Mouse (Mus musculus): ENCODE results near the gene Klhl22. TPM values are rescaled to one million over a fixed set of nuclear protein-coding genes. Genes with fewer than 3 reads are reported as not detected.

The Klhl22 gene
- polyA plus RNA-seq, 1 experiment = 107 TPM

DNA sequence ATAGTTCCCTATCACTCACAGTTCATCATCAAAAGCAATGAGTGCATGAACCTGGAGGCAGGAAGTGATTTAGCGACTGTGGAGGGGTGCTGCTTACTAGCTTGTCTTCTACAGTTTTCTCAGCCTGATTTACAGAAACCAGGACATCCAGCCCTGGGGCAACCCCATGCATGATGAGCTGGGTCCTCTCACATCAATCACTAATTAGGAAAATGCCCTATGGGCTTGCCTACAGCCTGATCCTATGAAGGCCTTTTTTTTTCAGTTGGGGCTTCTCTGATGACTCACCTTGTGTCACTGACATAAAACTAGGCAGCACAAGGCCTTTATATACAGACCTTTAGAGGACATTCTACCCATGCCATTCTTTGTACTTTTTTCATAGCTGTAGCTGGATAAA, 20.3 kb downstream of the Klhl22 start:
- no peaks in the 10 kb centered on the region for H3K27me3 ChIP-seq (ENCODE audit: control insufficient read depth, insufficient read depth, insufficient read length)
- H3K36me3 ChIP-seq (ENCODE audit: control insufficient read depth, insufficient read depth) = peaks cover 8% of the 10 kb centered on the region
- no peak for TF ChIP-seq TCF3 (IDR thresholded peaks at IDR 0.05; ENCODE audit: insufficient read length, low read depth)
- TF ChIP-seq E2F4 (IDR thresholded peaks at IDR 0.05; ENCODE audit: insufficient read depth) = no peak
- no peak for TF ChIP-seq TCF12 (IDR thresholded peaks at IDR 0.05; ENCODE audit: insufficient read depth, poor library complexity, severe bottlenecking)
- TF ChIP-seq REST (IDR thresholded peaks at IDR 0.05; ENCODE audit: insufficient read depth, insufficient read length) = no peak
- TF ChIP-seq MAX (IDR thresholded peaks at IDR 0.05; ENCODE audit: low read depth) = no peak
- no peak for TF ChIP-seq MYOD1 (IDR thresholded peaks at IDR 0.05; ENCODE audit: control insufficient read depth in 1 of 3, insufficient read length in 2 of 3, low read depth in 2 of 3)
- no peak for TF ChIP-seq USF1 (IDR thresholded peaks at IDR 0.05; ENCODE audit: low read depth)
- TF ChIP-seq CEBPB (IDR thresholded peaks at IDR 0.05; ENCODE audit: insufficient read depth, poor library complexity, severe bottlenecking) = no peak
- no peak for TF ChIP-seq POLR2A (IDR thresholded peaks at IDR 0.05; ENCODE audit: insufficient read length, low read depth)
- TF ChIP-seq MYOG (IDR thresholded peaks at IDR 0.05; ENCODE audit: control insufficient read depth in 1 of 3, insufficient read depth in 1 of 3, insufficient read length in 2 of 3, low read depth in 2 of 3) = no peak
- TF ChIP-seq POLR2AphosphoS2 (IDR thresholded peaks at IDR 0.05; ENCODE audit: insufficient read length, low read depth) = no peak
- H3K4me3 ChIP-seq = no peak overlapping the region
- no peak overlapping the region for H3ac ChIP-seq (ENCODE audit: control insufficient read depth, insufficient read length)
- H3K4me2 ChIP-seq (ENCODE audit: low read depth) = no peak overlapping the region
- peaks cover 4% of the 10 kb centered on the region for H3K79me2 ChIP-seq (ENCODE audit: control insufficient read depth, insufficient read depth)

DNA sequence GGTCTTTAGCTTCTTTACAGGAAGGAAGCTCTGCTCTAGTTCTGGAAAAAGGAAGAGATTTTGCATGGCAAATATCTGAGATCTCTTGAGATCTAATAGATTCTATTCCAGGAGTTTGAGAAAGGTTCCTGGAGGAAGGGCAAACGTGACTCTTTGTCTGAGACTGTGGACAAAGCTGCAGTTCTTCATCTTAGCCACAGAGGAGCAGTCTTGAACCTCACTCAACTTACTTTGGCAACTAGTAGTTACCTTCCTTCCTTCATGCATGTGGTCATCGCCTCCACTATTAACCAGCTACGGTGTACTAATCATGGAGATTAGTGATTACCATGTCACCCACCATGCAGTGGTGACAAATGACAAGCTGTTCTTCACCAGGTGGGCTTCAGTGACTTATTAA, 25.9 kb downstream of the Klhl22 start:
- Histone ChIP-seq H3K4me2 (ENCODE audit: low read depth) (no peak overlapping the region), H3K4me3 (no peak overlapping the region), H3ac (ENCODE audit: control insufficient read depth, insufficient read length) (no peak overlapping the region), H3K27me3 (ENCODE audit: control insufficient read depth, insufficient read depth, insufficient read length) (no peaks in the 10 kb centered on the region), H3K79me2 (ENCODE audit: control insufficient read depth, insufficient read depth) (no peaks in the 10 kb centered on the region), H3K36me3 (ENCODE audit: control insufficient read depth, insufficient read depth) (peaks cover 25% of the 10 kb centered on the region)
- no peak for TF ChIP-seq CEBPB (IDR thresholded peaks at IDR 0.05; ENCODE audit: insufficient read depth, poor library complexity, severe bottlenecking)
- TF ChIP-seq MAX (IDR thresholded peaks at IDR 0.05; ENCODE audit: low read depth) = no peak
- no peak for TF ChIP-seq SRF (IDR thresholded peaks at IDR 0.05; ENCODE audit: control insufficient read depth, insufficient read length, low read depth)
- no peak for TF ChIP-seq MYOG (IDR thresholded peaks at IDR 0.05; ENCODE audit: control insufficient read depth in 1 of 3, insufficient read depth in 1 of 3, insufficient read length in 2 of 3, low read depth in 2 of 3)
- no peak for TF ChIP-seq TCF3 (IDR thresholded peaks at IDR 0.05; ENCODE audit: insufficient read length, low read depth)
- no peak for TF ChIP-seq E2F4 (IDR thresholded peaks at IDR 0.05; ENCODE audit: insufficient read depth)
- TF ChIP-seq POLR2A (IDR thresholded peaks at IDR 0.05; ENCODE audit: insufficient read length, low read depth) = no peak
- TF ChIP-seq REST (IDR thresholded peaks at IDR 0.05; ENCODE audit: insufficient read depth, insufficient read length) = no peak
- TF ChIP-seq TCF12 (IDR thresholded peaks at IDR 0.05; ENCODE audit: insufficient read depth, poor library complexity, severe bottlenecking) = no peak
- TF ChIP-seq MYOD1 (IDR thresholded peaks at IDR 0.05; ENCODE audit: control insufficient read depth in 1 of 3, insufficient read length in 2 of 3, low read depth in 2 of 3) = no peak
- no peak for TF ChIP-seq USF1 (IDR thresholded peaks at IDR 0.05; ENCODE audit: low read depth)
- no peak for TF ChIP-seq POLR2AphosphoS2 (IDR thresholded peaks at IDR 0.05; ENCODE audit: insufficient read length, low read depth)

DNA sequence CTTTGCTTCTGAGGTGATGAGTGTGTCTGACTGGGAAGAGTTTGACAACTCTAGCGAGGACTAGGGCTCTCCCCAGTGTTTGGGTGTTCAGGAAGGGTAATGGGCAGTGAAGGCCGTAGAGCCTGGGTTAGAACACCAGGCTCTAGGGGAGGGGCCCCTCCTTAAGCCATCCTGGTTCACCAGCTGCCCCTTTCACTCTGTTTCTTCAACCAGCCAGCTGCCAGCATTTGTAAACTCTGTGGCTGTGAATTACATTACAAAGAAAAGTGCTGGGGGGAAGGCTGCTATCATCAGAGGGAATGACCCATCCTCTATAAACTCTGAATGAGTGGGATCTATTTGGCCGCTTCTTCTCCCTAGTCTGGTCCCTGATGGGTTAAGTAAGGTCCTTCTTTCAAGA, 33.3 kb downstream of the Klhl22 start:
- Histone ChIP-seq H3K4me3 (no peak overlapping the region), H3ac (ENCODE audit: control insufficient read depth, insufficient read length) (no peak overlapping the region), H3K27me3 (ENCODE audit: control insufficient read depth, insufficient read depth, insufficient read length) (no peaks in the 10 kb centered on the region), H3K4me2 (ENCODE audit: low read depth) (no peak overlapping the region), H3K36me3 (ENCODE audit: control insufficient read depth, insufficient read depth) (peaks cover 20% of the 10 kb centered on the region), H3K79me2 (ENCODE audit: control insufficient read depth, insufficient read depth) (no peaks in the 10 kb centered on the region)
- TF ChIP-seq POLR2AphosphoS2 (IDR thresholded peaks at IDR 0.05; ENCODE audit: insufficient read length, low read depth) (no peak), TCF12 (IDR thresholded peaks at IDR 0.05; ENCODE audit: insufficient read depth, poor library complexity, severe bottlenecking) (no peak), POLR2A (IDR thresholded peaks at IDR 0.05; ENCODE audit: insufficient read length, low read depth) (no peak), MYOD1 (IDR thresholded peaks at IDR 0.05; ENCODE audit: control insufficient read depth in 1 of 3, insufficient read length in 2 of 3, low read depth in 2 of 3) (peak; percentile 12 to 71 (median 64)), USF1 (IDR thresholded peaks at IDR 0.05; ENCODE audit: low read depth) (no peak), E2F4 (IDR thresholded peaks at IDR 0.05; ENCODE audit: insufficient read depth) (no peak), REST (IDR thresholded peaks at IDR 0.05; ENCODE audit: insufficient read depth, insufficient read length) (no peak)

DNA sequence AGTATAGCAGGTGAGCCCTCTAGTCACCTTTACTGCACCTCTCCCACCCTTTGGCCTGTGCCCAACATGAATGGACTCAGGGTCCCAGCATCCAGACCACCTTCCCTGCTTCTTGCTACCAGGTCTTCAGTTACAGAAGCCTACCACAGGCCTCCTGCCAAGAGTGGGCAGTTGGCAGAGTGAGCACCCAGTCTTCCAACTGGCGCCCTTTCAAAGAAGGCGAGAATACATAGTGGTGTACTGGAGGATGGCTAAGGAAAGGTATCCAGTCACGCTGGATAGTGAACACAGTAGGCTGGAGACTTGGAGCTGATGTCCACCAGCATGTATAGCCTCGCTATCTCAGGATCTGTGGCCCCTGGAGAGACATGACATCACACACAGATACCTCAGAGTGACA, 34.6 kb downstream of the Klhl22 start:
- Histone ChIP-seq H3K79me2 (ENCODE audit: control insufficient read depth, insufficient read depth) (peaks cover 5% of the 10 kb centered on the region), H3K4me2 (ENCODE audit: low read depth) (no peak overlapping the region), H3K27me3 (ENCODE audit: control insufficient read depth, insufficient read depth, insufficient read length) (no peaks in the 10 kb centered on the region), H3K36me3 (ENCODE audit: control insufficient read depth, insufficient read depth) (peaks cover 8% of the 10 kb centered on the region), H3ac (ENCODE audit: control insufficient read depth, insufficient read length) (no peak overlapping the region), H3K4me3 (no peak overlapping the region)
- TF ChIP-seq TCF3 (IDR thresholded peaks at IDR 0.05; ENCODE audit: insufficient read length, low read depth) = no peak
- TF ChIP-seq TCF12 (IDR thresholded peaks at IDR 0.05; ENCODE audit: insufficient read depth, poor library complexity, severe bottlenecking) = no peak
- TF ChIP-seq REST (IDR thresholded peaks at IDR 0.05; ENCODE audit: insufficient read depth, insufficient read length) = no peak
- no peak for TF ChIP-seq CEBPB (IDR thresholded peaks at IDR 0.05; ENCODE audit: insufficient read depth, poor library complexity, severe bottlenecking)
- TF ChIP-seq MYOG (IDR thresholded peaks at IDR 0.05; ENCODE audit: control insufficient read depth in 1 of 3, insufficient read depth in 1 of 3, insufficient read length in 2 of 3, low read depth in 2 of 3) = no peak
- TF ChIP-seq USF1 (IDR thresholded peaks at IDR 0.05; ENCODE audit: low read depth) = no peak
- no peak for TF ChIP-seq SRF (IDR thresholded peaks at IDR 0.05; ENCODE audit: control insufficient read depth, insufficient read length, low read depth)
- TF ChIP-seq E2F4 (IDR thresholded peaks at IDR 0.05; ENCODE audit: insufficient read depth) = no peak
- TF ChIP-seq POLR2A (IDR thresholded peaks at IDR 0.05; ENCODE audit: insufficient read length, low read depth) = no peak
- no peak for TF ChIP-seq POLR2AphosphoS2 (IDR thresholded peaks at IDR 0.05; ENCODE audit: insufficient read length, low read depth)
- no peak for TF ChIP-seq MAX (IDR thresholded peaks at IDR 0.05; ENCODE audit: low read depth)
- TF ChIP-seq MYOD1 (IDR thresholded peaks at IDR 0.05; ENCODE audit: control insufficient read depth in 1 of 3, insufficient read length in 2 of 3, low read depth in 2 of 3) = no peak

DNA sequence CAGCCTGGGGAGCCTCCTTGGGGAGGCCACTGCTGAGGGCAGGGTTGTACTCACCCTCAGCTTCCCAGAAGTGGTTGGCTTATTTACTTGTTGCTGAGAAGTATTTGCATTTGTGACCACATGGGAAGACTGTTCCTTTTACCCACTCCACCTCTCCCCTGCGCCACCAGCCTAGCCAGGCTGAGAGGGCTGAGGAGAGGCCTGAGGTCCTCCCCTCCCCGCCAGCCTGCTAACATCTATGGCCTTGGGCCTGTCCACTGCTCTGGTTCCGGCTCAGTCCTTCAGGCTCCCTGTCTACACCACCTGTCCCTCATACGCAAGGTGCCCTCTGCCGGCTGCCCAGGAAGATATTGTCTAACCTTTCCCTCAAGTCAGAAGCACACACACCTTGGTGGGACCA, 36.2 kb downstream of the Klhl22 start:
- no peak for TF ChIP-seq E2F4 (IDR thresholded peaks at IDR 0.05; ENCODE audit: insufficient read depth)
- no peak for TF ChIP-seq POLR2A (IDR thresholded peaks at IDR 0.05; ENCODE audit: insufficient read length, low read depth)
- no peak for TF ChIP-seq TCF3 (IDR thresholded peaks at IDR 0.05; ENCODE audit: insufficient read length, low read depth)
- TF ChIP-seq POLR2AphosphoS2 (IDR thresholded peaks at IDR 0.05; ENCODE audit: insufficient read length, low read depth) = no peak
- H3K79me2 ChIP-seq (ENCODE audit: control insufficient read depth, insufficient read depth) = peaks cover 18% of the 10 kb centered on the region
- H3K4me2 ChIP-seq (ENCODE audit: low read depth) = no peak overlapping the region
- no peak overlapping the region for H3K4me3 ChIP-seq
- H3K36me3 ChIP-seq (ENCODE audit: control insufficient read depth, insufficient read depth) = peaks cover 7% of the 10 kb centered on the region
- H3ac ChIP-seq (ENCODE audit: control insufficient read depth, insufficient read length) = no peak overlapping the region
- no peaks in the 10 kb centered on the region for H3K27me3 ChIP-seq (ENCODE audit: control insufficient read depth, insufficient read depth, insufficient read length)
